Mouse (Mus musculus) fat pad, adult 2 months (tissue): ENCODE measurements around the gene Tk1.

Experiments
- DNase-seq: peaks from one replicate; pipeline ENCODE4 v3.0.0-alpha.2; 2011; ENCODE audit warnings: low read depth, low spot score; ENCODE audit errors: extremely low read depth

Tk1 gene

GRCm38 (mm10) chr11:117825333-117826101 lies at the start of gene Tk1, which contains the start of gene Afmid:
TSS of gene Tk1 (minus strand) at chr11:117826092.
TSS of gene Afmid (plus strand) at chr11:117825924.
- DNase-seq = peak; percentile 95

GRCm38 (mm10) chr11:117875681-117876080 lies 49.8 kb upstream of the Tk1 start:
- no peak for DNase-seq

- no peak for DNase-seq
These were observed 48.5 kb upstream of the Tk1 start for GRCm38 (mm10) chr11:117874419-117874818.

GRCm38 (mm10) chr11:117872861-117873608 lies 47.1 kb upstream of the Tk1 start, which contains the start of gene Tha1:
TSS of gene Tha1 (minus strand) at chr11:117873481.
- DNase-seq = no peak

- no peak for DNase-seq
These were observed 46.2 kb upstream of the Tk1 start for GRCm38 (mm10) chr11:117871911-117872584.

- no peak for DNase-seq
These were observed 45.5 kb upstream of the Tk1 start for GRCm38 (mm10) chr11:117871376-117871775.

- no peak for DNase-seq
These were observed 44.9 kb upstream of the Tk1 start for GRCm38 (mm10) chr11:117870688-117871365.

- DNase-seq = no peak
These were observed 40.1 kb upstream of the Tk1 start for GRCm38 (mm10) chr11:117865988-117866387.

GRCm38 (mm10) chr11:117864805-117865204 lies 38.9 kb upstream of the Tk1 start:
- DNase-seq = no peak

- no peak for DNase-seq
These were observed 37.4 kb upstream of the Tk1 start for GRCm38 (mm10) chr11:117863174-117863856.

GRCm38 (mm10) chr11:117860601-117861000 lies 34.7 kb upstream of the Tk1 start, which contains the start of gene Tmem235:
TSS of gene Tmem235 (plus strand) at chr11:117860752.
- DNase-seq = no peak

- DNase-seq = no peak
These were observed 32.5 kb upstream of the Tk1 start for GRCm38 (mm10) chr11:117858392-117858791.

- no peak for DNase-seq
These were observed 31.6 kb upstream of the Tk1 start for GRCm38 (mm10) chr11:117857462-117857861.

GRCm38 (mm10) chr11:117855975-117856374 lies 30.1 kb upstream of the Tk1 start:
- DNase-seq = no peak

GRCm38 (mm10) chr11:117855360-117855759 lies 29.5 kb upstream of the Tk1 start:
- DNase-seq = no peak

- DNase-seq = no peak
These were observed 28.3 kb upstream of the Tk1 start for GRCm38 (mm10) chr11:117854241-117854640.

- no peak for DNase-seq
These were observed 27.0 kb upstream of the Tk1 start for GRCm38 (mm10) chr11:117852875-117853274.

GRCm38 (mm10) chr11:117848985-117849671 lies 23.2 kb upstream of the Tk1 start, which contains the start of gene Birc5:
TSS of gene Birc5 (plus strand) at chr11:117849251.
- no peak for DNase-seq

GRCm38 (mm10) chr11:117848271-117848984 lies 22.5 kb upstream of the Tk1 start:
- DNase-seq = no peak
